Mouse (Mus musculus) frontal cortex, postnatal 36 days (tissue): ENCODE measurements around the gene Fam189a1.

ENCODE experiments used
- DNase-seq, 2 experiments: peaks; one replicate each; pipeline ENCODE4 v3.0.0; 2022; ENCODE audit warnings: low spot score in 2 of 2

Gene Fam189a1

DNA sequence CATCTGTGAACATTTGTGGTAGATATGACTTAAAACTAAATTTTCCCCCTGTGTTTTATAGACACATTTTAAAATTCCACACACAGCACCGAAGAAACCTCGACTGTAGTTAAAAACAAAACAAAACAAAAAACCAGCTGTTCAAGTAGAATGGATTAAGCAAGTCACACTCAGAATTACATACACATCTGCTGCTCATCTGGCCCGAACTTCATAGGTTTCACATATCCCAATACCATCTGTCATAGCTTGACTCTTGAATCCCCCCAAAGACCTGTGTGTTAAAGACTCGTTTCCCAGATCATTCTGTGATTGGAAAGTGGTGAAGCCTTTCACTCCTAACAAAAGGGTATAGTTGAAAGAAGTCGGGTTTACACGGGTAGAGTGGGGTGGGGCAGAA is 274.1 kb downstream of the Fam189a1 start:
- no peak for DNase-seq

DNA sequence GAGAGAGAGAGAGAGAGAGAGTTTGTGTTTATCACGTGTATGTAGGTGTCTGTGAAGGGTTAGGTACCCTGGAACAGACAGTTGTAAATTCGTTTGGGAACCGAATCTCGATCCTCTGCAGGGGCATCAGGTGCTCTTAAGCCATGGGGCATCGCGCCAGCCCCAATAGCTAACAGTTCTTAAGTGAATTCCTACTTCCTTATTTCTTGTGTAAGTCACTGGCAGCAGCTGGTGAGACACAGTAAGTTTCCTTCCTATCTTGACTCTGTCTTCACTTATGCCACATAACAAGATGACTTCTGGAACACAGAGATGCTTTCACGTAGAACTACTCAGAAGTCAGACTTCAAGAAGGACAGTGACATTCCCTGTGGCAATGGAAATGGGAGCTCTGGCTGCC is 275.0 kb downstream of the Fam189a1 start:
- no peak for DNase-seq

- DNase-seq, result no peak
Measured at GRCm38 (mm10) chr7:64880415-64880814, 276.0 kb downstream of the Fam189a1 start.

- peak; percentile 31 to 70 for DNase-seq
Measured at GRCm38 (mm10) chr7:64874941-64875340, 281.4 kb downstream of the Fam189a1 start.

- no peak for DNase-seq
Measured at GRCm38 (mm10) chr7:64873266-64873665, 283.1 kb downstream of the Fam189a1 start.

DNA sequence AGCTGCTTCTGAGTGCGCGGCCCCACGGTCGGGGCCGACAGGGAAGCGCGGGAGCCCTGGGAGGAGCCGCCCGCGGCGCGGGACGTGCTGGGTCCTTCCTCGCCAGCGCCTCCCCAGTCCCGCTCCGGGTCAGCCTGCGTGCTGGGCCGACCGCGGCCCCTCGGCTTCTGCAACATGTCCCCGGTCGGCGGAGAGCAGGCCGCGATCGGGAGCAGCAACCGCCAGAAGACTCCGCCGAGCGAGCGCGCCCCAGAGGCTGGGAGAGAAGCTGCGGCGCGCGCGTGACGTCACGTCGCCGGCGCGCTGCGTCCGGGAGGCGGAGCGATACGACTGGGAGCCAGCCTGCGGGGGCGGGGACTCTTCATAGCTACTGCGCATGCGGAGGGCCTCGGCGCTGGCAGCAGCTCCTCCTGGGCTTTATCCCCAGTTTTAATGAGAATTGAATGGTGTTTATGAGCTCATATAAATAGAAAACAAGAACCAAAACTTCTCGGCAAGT is 283.6 kb downstream of the Fam189a1 start, which contains the start of gene Nsmce3:
TSS of gene Nsmce3 (minus strand) at position 255 of the 499 bp plus-strand sequence.
- peak; percentile 97 for DNase-seq

DNA sequence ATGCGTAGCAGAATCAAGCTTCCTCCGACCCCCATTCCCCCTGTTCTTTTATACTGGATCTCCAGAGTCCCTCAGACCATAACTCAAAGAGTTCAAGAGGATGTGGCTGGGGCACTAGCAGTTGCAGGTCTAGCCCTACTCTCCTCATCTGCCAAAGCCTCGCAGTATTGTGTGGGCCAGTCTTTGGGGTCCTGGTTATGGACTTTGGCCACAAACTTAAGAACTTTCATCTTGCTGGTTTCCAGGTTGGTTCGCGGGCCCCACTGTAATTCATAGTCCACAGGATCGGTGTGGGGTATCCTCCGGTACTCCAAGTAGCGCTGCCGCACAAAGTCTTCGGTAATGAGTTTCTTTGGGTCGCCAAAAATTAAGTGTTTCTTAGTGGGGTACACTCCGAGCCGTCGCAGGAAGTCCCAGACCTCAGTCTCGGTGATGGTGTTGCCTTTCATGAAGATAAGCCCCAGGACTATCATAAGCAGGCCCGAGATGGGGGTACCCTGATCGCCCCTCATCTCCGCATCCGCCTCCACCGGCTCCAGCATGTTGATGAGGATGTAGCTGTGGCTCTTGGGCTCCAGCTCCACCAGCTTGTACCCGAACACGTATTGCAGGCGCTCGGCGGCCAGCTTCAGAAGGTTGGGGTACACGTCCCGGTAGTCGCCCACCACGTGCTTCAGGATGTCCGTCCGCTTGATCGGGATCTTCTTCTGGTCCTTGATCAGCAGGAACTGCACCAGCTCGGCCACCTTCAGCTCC is 284.2 kb downstream of the Fam189a1 start:
- no peak for DNase-seq

DNA sequence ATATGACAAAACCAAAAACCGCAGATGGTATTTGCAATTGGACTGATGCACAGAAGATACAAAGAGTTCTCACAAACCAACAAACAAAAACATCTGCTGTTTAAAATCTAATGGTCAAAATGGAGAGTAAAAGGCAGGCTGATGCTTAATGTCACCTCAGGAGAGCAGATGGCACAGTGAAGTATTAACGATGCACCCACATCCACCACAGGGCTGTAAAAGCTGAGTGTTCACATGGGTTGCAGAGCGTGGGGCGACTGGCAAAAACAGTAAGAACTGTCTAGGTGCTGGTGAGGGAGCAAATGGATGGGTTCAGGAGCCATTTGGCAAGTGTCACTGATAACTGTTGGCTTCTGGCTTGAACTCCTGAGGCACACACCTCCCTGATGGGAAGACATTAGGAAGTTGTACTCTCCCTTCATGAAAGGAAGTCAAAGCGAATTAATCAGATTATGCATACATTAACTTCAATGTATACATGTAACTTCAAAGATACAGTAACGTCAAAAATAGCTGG is 286.8 kb downstream of the Fam189a1 start:
- no peak for DNase-seq

DNA sequence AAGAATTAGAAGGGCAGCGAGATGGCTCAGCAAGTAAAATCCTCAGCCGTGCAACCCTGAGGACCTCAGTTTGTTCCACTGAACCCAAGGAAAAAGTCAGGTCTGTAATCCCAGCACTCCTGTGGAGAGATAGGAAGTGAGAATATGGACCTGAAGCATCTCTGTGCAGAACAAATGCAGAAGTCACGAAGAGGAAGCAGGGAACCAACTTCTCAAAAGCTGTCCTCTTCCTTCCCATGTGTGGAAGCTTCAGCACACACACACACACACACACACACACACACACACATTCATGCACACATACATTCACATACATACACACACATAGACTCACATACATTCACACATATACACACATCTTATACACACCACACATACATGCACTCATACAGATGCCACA is 292.8 kb downstream of the Fam189a1 start:
- DNase-seq, result no peak

GRCm38 (mm10) chr7:64862978-64863377 is 293.4 kb downstream of the Fam189a1 start:
- DNase-seq, result no peak

DNA sequence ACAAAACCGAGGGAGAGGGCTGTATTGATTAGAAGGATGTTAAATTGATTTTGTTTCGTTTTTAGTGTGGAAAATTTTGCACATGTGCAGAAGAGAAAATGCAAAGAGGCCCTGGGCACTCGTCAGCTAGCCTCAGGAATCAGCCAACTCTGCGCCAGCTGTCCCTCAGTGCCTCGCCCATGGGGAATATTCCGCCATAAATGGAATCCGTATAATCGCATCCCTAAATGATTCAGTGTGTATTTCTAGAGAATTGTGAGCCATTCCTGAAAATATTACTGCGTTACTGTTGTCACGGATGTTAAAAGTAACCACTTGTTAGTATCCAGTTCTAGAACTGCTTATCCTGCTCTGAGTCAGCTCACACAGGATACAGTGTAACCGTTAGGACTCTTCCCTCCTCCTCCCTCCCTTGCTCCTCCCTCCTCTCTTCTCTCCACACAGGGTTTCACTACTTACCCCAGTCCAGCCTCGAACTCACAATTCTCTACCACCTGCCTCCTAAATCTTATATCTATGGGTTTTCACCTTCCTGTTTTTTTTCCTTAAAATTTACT is 299.8 kb downstream of the Fam189a1 start:
- DNase-seq, result no peak

DNA sequence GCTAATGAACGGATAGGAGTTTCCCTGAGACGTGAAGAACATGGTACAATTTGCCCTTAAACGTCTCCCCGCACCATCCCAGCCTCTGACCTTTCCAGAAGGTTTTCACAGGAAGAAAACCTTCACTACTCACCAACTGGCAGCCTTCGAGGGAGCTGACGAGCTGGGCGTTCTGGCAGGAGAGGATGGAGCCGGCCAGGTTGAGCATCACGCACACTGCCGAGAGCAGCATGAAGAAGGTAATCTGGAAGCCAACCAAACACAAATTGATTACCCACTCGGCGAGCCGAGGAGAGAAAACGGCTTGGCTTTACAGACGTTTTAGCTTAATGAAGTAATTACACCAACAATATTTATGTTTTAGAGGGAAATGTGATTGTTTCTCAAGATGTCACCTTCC is 300.4 kb downstream of the Fam189a1 start:
- DNase-seq, result no peak

GRCm38 (mm10) chr7:64855389-64855927 is 300.9 kb downstream of the Fam189a1 start:
- DNase-seq, result no peak

DNA sequence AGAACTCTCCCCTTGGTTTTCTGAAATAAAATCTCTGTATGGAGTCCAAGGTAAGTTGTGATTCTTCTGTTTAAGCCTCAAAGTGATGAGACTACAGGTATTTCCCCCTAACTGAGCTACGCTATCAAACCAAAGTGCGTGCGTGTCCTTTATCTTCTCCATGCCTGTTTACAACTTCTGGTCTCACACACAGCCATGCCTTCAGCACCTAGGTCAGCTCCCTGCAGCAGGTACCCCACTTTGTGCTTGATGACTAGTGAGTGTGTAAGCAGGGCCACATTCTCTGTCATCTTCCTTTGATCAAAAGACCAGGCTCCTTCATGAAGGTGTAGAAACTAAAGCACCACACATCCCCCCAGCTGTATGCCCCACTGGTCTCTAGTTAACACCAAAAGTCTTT is 305.6 kb downstream of the Fam189a1 start:
- DNase-seq, result no peak

DNA sequence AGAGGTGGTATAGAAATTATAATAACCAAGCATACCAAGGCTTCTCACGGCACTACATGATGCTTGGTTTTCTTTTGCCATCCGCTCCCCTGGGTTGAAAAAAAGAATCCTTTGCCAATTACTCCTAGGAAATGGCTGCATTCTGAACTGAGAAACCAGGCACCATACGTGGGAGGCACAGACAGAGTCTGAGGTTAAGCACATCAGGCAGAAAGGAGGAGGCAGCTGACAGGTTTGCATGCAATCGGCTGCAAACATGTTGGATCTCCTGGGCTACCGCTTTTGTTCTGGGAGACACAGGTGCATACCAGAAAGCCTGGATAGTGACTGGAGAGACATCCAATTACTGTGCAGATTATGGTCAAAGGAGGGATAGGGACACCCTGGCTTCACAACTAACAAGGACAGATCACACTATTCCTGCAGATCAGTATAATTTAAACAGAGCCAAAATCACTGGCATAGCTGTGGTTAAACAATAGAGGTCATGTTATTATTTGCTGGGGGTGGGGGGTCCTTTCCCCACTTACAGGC is 308.9 kb downstream of the Fam189a1 start:
- no peak for DNase-seq

- DNase-seq, result no peak
Measured at GRCm38 (mm10) chr7:64846061-64846460, 310.3 kb downstream of the Fam189a1 start.

DNA sequence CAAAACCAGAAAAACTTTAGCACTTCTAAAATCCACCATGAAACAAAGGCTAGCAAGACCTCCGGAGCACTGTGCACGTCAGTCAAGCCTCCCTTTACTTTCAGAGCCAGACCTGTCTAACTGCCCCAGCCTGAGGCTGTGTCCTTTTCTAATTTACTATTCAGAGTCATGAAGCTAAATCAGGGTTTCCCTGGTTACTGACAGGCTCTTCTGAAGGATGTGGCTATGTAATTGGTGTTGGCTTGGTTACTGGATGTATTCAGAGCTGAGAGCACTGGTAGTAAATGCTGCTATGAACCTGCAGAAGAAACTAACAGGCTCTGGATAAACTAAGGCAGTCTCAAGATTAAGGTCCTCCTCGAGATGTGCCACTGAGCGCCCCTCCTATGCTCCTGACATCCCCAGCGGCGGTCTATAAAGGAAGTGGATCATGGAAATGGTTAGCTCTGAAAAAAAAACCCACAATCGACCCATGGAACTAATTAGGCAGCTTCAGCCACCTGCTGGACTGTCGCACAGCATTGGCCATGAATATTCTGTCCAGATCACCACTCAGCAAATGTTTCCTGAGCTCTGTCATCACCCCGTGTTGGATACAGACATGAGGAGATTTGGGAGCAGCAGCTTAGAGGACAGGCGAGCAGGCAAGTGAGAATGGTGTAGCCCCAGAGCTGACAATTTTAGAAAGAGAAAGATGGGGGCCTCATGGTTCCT is 315.3 kb downstream of the Fam189a1 start:
- peak in 1 of 2 experiments; percentile 31 for DNase-seq

GRCm38 (mm10) chr7:64840576-64840895 is 315.8 kb downstream of the Fam189a1 start:
- no peak for DNase-seq

GRCm38 (mm10) chr7:64839801-64840575 is 316.4 kb downstream of the Fam189a1 start:
- DNase-seq, result peak; percentile 51 to 57

- no peak for DNase-seq
Measured at GRCm38 (mm10) chr7:64839281-64839680, 317.1 kb downstream of the Fam189a1 start.
